Mouse (Mus musculus) monocyte, adult 2 months (primary cell): ENCODE measurements around the gene Cpne6.
A peak's percentile ranks its signal among the peaks of the same experiment; 100 is the strongest.

Experiments used
- DNase-seq, 2 experiments: peaks; one replicate each; pipeline ENCODE4 v3.0.0; 2022; ENCODE audit warnings: low spot score in 2 of 2, low read depth in 1 of 2

Gene Cpne6

GRCm38 (mm10) chr14:55496761-55497448 is 13.3 kb upstream of the Cpne6 start:
- no peak for DNase-seq

DNA sequence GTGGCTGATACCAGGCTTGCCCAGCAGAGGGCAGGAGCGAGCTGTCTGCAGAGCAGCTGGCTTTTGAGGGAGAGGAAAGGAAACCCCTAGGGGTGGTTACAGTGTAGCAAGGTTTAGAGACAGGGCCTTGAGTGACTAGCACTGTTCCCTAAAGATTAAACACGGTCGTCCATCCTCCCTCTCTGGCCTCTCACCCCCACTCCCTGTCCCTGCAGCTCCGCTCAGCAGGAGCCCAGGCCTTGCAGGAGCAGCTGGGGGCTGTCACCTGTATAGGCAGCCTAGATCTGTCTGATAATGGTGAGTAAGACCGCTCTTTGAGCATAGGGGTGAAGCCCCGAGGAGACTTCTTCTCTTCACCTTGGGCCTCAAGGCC is 12.8 kb upstream of the Cpne6 start:
- peak; percentile 82 to 89 for DNase-seq

- DNase-seq, result no peak
Observed at GRCm38 (mm10) chr14:55505612-55506011, 4.6 kb upstream of the Cpne6 start.

DNA sequence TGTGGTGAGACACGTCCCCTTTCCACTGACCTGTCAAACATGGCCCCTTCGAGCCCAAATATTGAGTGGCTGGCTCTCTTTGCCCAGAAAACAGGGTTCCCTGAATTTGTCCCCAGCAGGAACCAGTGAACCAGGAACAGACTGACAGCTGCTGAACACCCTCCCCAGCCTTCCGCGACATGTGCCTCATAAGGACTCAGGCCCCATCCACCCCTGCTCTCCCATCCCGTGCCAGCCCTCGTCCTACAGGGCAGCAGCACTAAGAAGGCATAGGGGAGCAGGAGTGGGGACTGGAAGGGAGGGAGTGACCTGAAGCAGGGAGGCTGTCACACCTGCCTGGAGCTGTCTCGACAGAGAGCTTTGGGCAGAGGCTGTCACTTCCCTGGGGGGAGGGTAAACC is 2.4 kb upstream of the Cpne6 start:
- no peak for DNase-seq

- no peak for DNase-seq
Observed at GRCm38 (mm10) chr14:55509540-55509939, 705 bp upstream of the Cpne6 start.

DNA sequence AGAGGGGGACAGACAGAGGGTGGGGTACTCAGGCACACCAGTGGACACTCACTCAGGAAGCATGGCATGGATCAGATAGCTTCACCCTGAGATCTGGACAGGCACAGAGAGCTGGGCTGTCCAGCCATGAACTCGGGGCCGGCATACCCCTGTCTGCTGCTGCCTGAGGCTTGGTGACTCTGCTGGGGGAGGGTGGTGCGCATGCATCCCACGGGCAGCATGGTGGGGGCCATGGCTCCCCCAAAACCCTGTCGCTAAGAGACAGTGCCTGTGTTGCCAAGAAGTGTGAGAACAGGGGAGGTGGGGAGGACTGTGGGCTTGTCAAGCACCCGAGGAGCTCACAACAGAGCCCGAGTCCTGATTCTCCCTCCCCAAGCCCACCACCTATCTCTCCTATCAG is 792 bp downstream of the Cpne6 start:
- no peak for DNase-seq

DNA sequence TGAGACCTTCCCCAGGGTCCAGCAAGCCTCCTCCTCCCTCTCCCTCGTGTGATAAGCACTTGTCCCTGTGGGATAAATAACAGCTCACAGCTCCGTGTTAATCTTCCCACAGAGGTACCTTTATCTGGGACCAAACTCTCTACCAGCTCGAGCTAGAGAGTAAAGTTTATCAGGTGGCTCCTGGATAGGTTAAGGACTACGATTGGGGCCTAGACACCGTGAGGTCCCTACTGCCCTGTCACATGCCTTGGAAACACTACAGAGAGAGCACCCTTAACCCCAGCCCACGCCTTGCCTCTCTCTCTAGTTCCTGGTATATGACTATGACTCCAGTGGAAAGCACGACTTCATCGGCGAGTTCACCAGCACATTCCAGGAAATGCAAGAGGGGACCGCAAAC is 3.7 kb downstream of the Cpne6 start:
- DNase-seq, result no peak

DNA sequence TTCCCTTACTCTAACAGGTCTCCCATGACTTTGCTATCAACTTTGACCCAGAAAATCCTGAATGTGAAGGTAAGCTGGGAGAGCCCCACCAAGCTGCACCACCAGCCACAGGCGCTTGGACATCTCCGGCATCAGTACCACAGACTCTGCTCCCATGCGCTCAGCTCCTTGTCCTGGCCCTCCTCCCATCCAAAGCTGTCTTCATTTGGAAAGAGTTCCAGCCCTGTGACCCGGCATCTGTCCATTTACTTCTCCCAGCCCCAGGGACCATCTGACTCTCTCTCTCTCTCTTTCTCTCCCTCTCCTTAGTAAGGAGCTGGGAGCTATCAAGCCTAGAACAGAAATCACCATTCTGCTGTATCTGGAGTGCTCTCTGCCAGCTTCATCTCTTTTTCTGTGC is 5.6 kb downstream of the Cpne6 start:
- DNase-seq, result no peak

DNA sequence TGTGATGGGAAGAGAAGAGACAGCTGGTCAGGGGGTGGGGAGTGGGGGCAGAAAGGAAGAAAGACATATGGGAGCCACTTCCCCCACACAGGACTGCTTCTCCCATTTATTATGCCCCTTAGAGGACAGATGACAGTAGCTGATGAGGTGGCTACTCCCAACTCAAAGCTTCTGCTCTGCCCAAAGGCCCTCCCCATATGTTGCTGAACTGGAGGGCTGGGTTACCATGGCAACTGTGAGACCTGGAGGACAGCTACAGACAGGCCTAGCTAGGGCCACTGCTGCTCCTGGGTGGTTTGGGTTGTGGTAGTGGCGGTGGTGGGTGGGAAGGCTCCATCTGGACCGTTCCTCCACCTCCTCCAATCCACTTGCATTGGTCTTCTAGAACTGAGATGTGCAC is 8.7 kb downstream of the Cpne6 start:
- DNase-seq, result no peak

DNA sequence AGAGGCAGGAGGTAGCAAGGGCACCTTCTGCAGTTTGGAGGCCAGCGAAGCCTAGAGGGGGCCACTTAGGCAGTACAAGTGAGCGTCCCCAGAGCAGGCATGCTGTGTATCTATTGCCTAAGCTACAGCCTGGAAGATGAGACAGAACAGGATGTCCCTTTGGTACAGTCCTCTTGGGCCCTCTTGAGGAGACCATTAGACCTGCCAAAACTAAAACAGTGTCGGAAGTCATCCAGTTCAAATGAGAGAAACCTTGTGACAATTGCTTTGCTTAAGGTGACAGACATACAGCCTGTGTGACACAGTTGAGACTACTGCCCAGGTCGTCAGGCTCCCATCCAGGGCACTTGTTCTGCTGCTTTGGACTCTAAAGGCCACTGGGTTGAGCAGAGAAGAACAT is 9.4 kb downstream of the Cpne6 start:
- no peak for DNase-seq

DNA sequence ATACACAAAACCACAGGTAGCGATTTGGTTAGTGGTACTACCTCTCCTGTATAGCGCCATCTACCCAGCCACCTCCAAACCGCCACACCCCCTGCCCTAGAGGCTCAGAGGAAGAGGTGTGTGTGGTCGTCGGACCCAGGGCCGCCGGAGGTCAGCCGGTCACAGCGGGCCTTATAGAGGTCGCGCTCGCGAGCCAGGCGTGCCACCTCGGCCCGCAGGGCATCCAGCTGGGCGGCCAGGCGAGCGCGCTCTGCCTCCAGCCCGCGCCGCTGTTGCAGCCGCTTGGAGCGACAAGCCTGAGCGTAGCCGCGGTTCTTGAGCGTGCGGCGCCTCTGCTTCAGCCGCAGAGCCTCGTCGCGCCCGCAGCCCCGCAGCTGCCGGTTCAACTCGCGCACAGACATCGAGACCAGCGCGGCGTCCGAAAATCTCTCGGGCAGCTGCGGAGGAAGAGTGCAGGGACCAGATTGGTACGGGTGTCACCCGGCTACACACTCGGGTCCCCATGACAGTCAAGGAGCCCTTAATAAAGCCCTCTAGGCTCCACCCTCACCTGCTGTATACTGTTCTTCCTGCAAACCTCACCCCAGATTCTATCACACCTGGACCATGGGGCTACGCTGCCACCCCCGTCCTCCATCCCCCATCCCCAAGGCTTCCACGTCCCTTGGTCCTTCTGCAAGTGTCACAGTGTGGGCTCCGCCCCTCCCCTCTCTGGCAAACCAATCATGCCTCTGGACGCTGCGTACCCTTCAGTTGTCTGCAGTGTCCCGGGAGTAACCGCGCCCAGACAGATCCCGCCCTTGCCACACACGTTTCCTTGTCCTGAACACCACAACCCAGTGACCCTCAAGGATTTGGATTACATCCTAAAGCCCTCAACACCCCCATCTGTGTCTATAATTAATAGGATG is 10.5 kb downstream of the Cpne6 start:
- no peak for DNase-seq

DNA sequence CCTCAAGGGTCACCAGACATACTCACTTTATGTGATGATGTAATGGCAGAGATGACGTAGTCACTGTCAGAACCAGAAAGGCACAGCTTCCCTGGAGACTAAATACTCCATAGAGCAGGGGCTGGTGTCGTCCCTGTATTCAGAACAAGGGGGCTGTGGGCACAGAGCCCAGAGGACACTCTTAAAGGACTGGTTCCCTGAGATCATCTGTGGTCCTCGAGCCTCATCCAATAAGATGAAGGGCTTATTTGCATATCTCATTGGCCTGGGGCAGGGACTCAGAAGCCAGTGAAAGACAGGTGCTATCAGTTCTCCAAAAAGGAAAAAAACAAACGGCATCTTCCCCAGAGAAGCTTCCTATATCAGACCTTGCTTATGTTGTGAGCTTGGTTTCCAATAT is 13.8 kb downstream of the Cpne6 start:
- no peak for DNase-seq

- DNase-seq, result no peak
Observed at GRCm38 (mm10) chr14:55524785-55525184, 14.5 kb downstream of the Cpne6 start, which contains the start of gene Nrl. Gene Nrl, minus strand, starts transcription at chr14:55524981.

GRCm38 (mm10) chr14:55526674-55527073 is 16.4 kb downstream of the Cpne6 start:
- DNase-seq, result no peak

DNA sequence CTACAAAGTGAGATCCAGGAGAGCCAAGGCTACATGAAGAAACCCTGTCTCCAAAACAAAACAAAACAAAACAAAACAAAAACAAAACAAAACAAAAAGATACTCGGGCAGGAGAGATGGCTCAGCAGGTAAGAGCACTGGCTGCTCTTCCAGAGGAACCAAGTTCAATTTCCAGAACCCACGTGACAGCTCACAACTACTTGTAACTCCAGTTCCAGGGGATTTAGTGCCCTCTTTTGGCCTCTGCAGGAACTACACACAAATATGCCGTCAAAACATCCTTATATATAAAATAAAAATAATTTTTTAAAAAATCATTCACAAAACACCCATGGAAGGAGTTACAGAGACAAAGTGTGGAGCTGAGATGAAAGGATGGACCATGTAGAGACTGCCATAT is 17.7 kb downstream of the Cpne6 start:
- no peak for DNase-seq

DNA sequence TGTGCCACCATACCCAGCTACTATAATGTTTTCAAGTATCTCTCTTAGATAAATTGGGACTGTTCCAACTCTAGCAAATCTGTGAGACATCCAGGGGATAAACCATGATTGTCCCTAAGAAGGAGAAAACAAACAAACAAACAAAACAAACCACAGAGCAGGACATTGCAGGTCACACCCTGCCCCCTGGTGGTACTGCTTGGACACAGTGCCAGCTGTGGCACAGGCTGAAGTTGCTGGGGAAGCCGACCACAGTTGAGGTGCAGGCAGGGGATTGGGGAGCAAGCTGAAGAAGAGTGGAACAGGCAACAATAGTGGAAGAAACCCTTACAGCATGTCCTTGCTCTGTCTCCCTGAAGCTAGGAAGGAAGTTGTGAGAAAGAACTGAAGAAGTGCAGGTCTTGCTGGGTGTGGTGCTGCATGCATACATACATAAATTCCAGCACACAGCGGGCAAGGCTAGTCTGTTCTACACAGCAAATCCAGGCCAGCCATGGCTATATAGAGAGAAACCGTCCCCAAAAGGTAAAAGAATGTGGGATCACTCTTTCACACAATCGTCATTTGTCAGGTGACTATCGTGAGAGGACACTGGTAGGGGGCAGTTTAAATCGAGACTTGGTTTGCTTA is 26.0 kb downstream of the Cpne6 start:
- peak in 1 of 2 experiments; percentile 18 for DNase-seq

DNA sequence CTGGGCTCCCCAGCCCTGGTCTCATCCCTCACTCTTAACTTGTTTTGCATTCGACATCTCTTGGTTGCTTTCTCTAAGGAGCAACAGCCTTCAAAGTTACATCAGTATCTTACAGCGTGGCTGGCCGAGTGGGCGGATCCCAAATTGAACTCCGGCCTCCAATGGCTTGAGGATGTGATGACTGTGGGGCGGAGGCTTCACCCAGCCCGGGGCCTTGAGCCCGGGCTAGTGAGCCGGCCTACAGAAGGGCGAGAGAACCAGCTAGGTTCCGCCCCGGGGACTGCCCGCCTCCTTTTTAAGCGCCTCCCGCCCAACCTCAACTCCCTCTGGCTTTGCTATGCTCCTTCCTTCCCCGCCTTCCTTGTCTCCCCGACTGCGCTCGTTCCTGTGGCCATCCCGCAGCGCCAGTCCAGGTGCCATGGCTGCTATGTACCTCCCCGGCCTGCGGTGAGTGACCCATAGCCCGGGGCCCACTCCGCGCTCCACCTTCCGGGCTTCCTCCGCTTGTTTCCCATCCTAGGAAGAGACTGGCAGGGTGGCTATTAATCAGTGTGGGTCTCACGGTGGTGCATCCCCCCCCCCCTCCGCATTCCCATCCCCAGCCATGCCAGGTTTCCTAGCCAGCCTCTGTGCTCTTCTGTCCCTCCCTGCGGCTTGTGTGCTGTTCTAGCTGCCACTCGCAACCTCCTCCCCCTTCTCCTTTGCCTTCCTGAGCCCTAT is 30.0 kb downstream of the Cpne6 start, which contains the start of gene Pck2:
Gene Pck2 (plus strand): TSS at position 200 of the 720 bp plus-strand sequence.
- DNase-seq, result peak; percentile 77 to 81

DNA sequence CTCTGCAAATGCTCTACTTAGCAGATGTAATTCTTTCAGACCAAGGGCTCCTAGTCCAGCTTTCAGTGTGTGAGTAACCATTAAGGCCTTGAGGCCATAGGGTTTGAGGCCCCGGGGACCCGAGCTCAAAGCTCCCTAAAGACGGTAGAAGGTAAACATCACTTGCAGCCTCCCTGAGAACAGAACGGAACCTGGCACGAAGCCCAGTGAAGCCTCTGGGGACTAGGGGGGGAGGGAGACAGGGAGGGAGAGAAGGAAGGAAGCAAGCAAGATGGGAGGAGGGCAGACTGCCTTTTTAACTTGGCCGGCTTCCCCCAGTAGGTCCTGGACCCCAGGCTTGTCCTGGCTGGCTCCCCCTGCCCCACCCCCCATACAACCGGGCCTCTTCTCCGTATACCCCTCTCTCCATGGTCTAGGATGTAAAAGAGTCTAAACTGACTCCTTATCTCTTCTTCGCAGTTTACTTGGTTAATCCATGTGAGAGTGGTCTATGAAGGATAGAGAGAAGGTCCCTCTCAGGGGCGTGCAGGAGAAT is 30.6 kb downstream of the Cpne6 start:
- DNase-seq, result peak in 1 of 2 experiments; percentile 6

DNA sequence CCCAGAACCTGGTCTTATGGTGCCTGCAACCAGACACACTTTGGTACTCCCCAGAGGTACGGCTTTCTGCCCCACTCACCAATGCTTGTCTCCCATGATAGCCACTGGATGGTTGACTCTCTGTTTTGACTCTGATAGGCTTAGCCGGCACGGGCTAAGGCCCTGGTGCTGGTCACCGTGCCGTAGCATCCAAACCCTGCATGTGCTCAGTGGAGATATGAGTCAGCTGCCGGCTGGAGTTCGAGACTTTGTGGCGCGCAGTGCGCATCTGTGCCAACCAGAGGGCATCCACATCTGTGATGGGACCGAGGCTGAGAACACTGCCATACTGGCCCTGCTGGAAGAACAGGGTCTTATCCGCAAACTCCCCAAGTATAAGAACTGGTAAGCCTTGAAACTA is 32.0 kb downstream of the Cpne6 start:
- DNase-seq, result no peak

DNA sequence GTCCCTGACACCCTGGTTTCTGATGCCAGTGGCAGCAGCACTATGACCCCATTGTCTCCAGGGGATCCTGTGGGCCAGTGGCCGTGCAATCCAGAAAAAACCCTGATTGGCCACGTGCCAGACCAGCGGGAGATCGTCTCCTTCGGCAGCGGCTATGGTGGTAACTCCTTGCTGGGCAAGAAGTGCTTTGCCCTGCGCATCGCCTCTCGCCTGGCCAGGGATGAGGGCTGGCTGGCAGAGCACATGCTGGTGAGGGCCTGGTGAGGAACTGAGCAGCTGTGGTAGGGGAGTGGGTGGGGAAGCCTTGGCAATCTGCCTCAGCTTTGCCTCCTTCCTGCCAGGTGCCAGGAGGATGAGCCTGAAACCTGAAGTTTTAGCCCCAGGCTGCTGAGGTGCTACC is 34.1 kb downstream of the Cpne6 start:
- DNase-seq, result no peak

- no peak for DNase-seq
Observed at GRCm38 (mm10) chr14:55550191-55550590, 39.9 kb downstream of the Cpne6 start.
